Mouse (Mus musculus): ENCODE results near the gene Fank1.
A peak's percentile ranks its signal among the peaks of the same experiment; 100 is the strongest.

Gene Fank1

GRCm38 (mm10) chr7:133776626-133776996 lies at the start of gene Fank1:
Fank1 (plus strand) TSS chr7:133776861.
- DNase-seq = peak; percentile 96

GRCm38 (mm10) chr7:133727027-133727426 lies 49.6 kb upstream of the Fank1 start:
- DNase-seq = no peak

- DNase-seq = no peak
These were observed 47.3 kb upstream of the Fank1 start for GRCm38 (mm10) chr7:133729351-133729750.

GRCm38 (mm10) chr7:133730324-133731191 lies 46.1 kb upstream of the Fank1 start:
- no peak for DNase-seq

- no peak for DNase-seq
These were observed 44.6 kb upstream of the Fank1 start for GRCm38 (mm10) chr7:133731971-133732645.

- no peak for DNase-seq
These were observed 36.1 kb upstream of the Fank1 start for GRCm38 (mm10) chr7:133740558-133740957.

GRCm38 (mm10) chr7:133742530-133743325 lies 33.9 kb upstream of the Fank1 start:
- no peak for DNase-seq

- no peak for DNase-seq
These were observed 33.0 kb upstream of the Fank1 start for GRCm38 (mm10) chr7:133743611-133744010.

GRCm38 (mm10) chr7:133744209-133744608 lies 32.5 kb upstream of the Fank1 start:
- no peak for DNase-seq

- no peak for DNase-seq
These were observed 32.0 kb upstream of the Fank1 start for GRCm38 (mm10) chr7:133744701-133745100.

GRCm38 (mm10) chr7:133747372-133747771 lies 29.3 kb upstream of the Fank1 start:
- no peak for DNase-seq

GRCm38 (mm10) chr7:133748753-133749152 lies 27.9 kb upstream of the Fank1 start:
- DNase-seq = no peak

GRCm38 (mm10) chr7:133750666-133751065 lies 26.0 kb upstream of the Fank1 start:
- DNase-seq = no peak

- no peak for DNase-seq
These were observed 25.5 kb upstream of the Fank1 start for GRCm38 (mm10) chr7:133751163-133751562.

- no peak for DNase-seq
These were observed 18.7 kb upstream of the Fank1 start for GRCm38 (mm10) chr7:133757961-133758455.

GRCm38 (mm10) chr7:133758716-133759115 lies 17.9 kb upstream of the Fank1 start:
- no peak for DNase-seq

- no peak for DNase-seq
These were observed 16.9 kb upstream of the Fank1 start for GRCm38 (mm10) chr7:133759611-133760353.

GRCm38 (mm10) chr7:133762696-133763095 lies 14.0 kb upstream of the Fank1 start:
- no peak for DNase-seq

GRCm38 (mm10) chr7:133764425-133764824 lies 12.2 kb upstream of the Fank1 start:
- no peak for DNase-seq

GRCm38 (mm10) chr7:133765240-133765848 lies 11.3 kb upstream of the Fank1 start:
- DNase-seq = no peak

GRCm38 (mm10) chr7:133765849-133766243 lies 10.8 kb upstream of the Fank1 start:
- DNase-seq = no peak

GRCm38 (mm10) chr7:133768027-133768426 lies 8.6 kb upstream of the Fank1 start:
- no peak for DNase-seq
